Mouse (Mus musculus) midbrain, embryonic 16.5 days (tissue): Measurements from ENCODE around the gene Cyfip2. TPM values are rescaled to one million over a fixed set of nuclear protein-coding genes. Genes with fewer than 3 reads are reported as not detected.

Experiments
- ATAC-seq: fragments of 200-750 bp; cut with Nextera tagmentation; 2 replicates; pipeline ENCODE4 v1.8.0; 2017; ENCODE audit warnings: moderate TSS enrichment
- H3K27ac ChIP-seq: fragments of 300-500 bp; sonication (generic); 2 replicates; pipeline ENCODE4 v1.5.1; 2014; ENCODE audit warnings: mild to moderate bottlenecking, low read length, mixed read lengths
- H3K27me3 ChIP-seq: fragments of 300-500 bp; sonication (generic); 2 replicates; pipeline ENCODE4 v1.6.1; 2014; ENCODE audit warnings: low read depth, low read length, mixed read lengths; ENCODE audit not compliant: control insufficient read depth, insufficient read depth
- H3K36me3 ChIP-seq: fragments of 300-500 bp; sonication (generic); 2 replicates; pipeline ENCODE4 v1.6.1; 2014; ENCODE audit warnings: mild to moderate bottlenecking, low read length, moderate library complexity, mixed read lengths; ENCODE audit not compliant: control insufficient read depth, insufficient read depth
- H3K4me1 ChIP-seq: fragments of 300-500 bp; sonication (generic); 2 replicates; pipeline ENCODE4 v1.6.1; 2014; ENCODE audit warnings: mild to moderate bottlenecking, low read length, mixed read lengths; ENCODE audit not compliant: control insufficient read depth, insufficient read depth
- H3K4me2 ChIP-seq: fragments of 300-500 bp; sonication (generic); 2 replicates; pipeline ENCODE4 v1.6.1; 2014; ENCODE audit warnings: mild to moderate bottlenecking, low read length, mixed read lengths
- H3K4me3 ChIP-seq: fragments of 300-500 bp; sonication (generic); 2 replicates; pipeline ENCODE4 v1.5.1; 2014; ENCODE audit warnings: low read depth, mild to moderate bottlenecking, low read length, moderate library complexity, mixed read lengths
- H3K9ac ChIP-seq: fragments of 300-500 bp; sonication (generic); 2 replicates; pipeline ENCODE4 v1.6.1; 2014; ENCODE audit warnings: low read depth, low read length, mixed read lengths
- H3K9me3 ChIP-seq: fragments of 300-500 bp; sonication (generic); replicated peaks from 2 replicates; pipeline ENCODE4 v1.6.1; 2014; ENCODE audit warnings: mild to moderate bottlenecking, low read length, mixed read lengths; ENCODE audit not compliant: control insufficient read depth, poor library complexity, severe bottlenecking
- WGBS: fragments of 180-500 bp; shearing (Covaris S2); extraction: QIAGEN DNeasy Blood & Tissue Kit; methylation state at CpG from one replicate; pipeline ENCODE4 v1.1.7; 2014; 5-methylcytosine and 5-hydroxymethylcytosine counted together
- polyA plus RNA-seq: library from polyadenylated mRNA; unstranded; fragments of >200 nt; fragmentation: Nextera tagmentation; extraction: Ambion mirVana; gene quantifications from 2 replicates; pipeline ENCODE4 v1.2.1, GENCODE M21; 2015

Gene Cyfip2
- polyA plus RNA-seq, 1 experiment from 2014 or later: 98.9 TPM

GRCm38 (mm10) chr11:46272058-46272681, 40.5 kb downstream of the Cyfip2 start:
- H3K36me3 ChIP-seq: peaks cover 32% of the 10 kb centered on the region
- no peak overlapping the region for H3K27ac ChIP-seq
- no peak for ATAC-seq
- H3K9ac ChIP-seq: no peak overlapping the region
- no peak overlapping the region for H3K4me2 ChIP-seq
- no peaks in the 10 kb centered on the region for H3K4me1 ChIP-seq
- no peaks in the 10 kb centered on the region for H3K27me3 ChIP-seq
- no peak overlapping the region for H3K4me3 ChIP-seq
- 76% methylated on average over 8 of the region's 8 CpGs for WGBS
- H3K9me3 ChIP-seq: no peaks in the 10 kb centered on the region

GRCm38 (mm10) chr11:46269893-46270292, 42.8 kb downstream of the Cyfip2 start:
- H3K27ac ChIP-seq: no peak overlapping the region
- no peaks in the 10 kb centered on the region for H3K27me3 ChIP-seq
- H3K36me3 ChIP-seq: peaks cover 42% of the 10 kb centered on the region
- no peak overlapping the region for H3K4me2 ChIP-seq
- no peaks in the 10 kb centered on the region for H3K9me3 ChIP-seq
- H3K4me1 ChIP-seq: no peaks in the 10 kb centered on the region
- ATAC-seq: no peak
- 72% methylated on average over 3 of the region's 3 CpGs for WGBS
- no peak overlapping the region for H3K9ac ChIP-seq
- no peak overlapping the region for H3K4me3 ChIP-seq

- Histone ChIP-seq H3K9me3 (no peaks in the 10 kb centered on the region), H3K4me2 (no peak overlapping the region), H3K27me3 (no peaks in the 10 kb centered on the region), H3K4me3 (no peak overlapping the region), H3K27ac (no peak overlapping the region), H3K36me3 (peaks cover 41% of the 10 kb centered on the region), H3K9ac (no peak overlapping the region), H3K4me1 (no peaks in the 10 kb centered on the region)
- WGBS: 73% methylated on average over 9 of the region's 9 CpGs
- ATAC-seq: peak; percentile 33; the same call in 1 of the 2 replicates
Observed at GRCm38 (mm10) chr11:46269391-46269790, 43.3 kb downstream of the Cyfip2 start.

GRCm38 (mm10) chr11:46268991-46269390, 43.7 kb downstream of the Cyfip2 start:
- Histone ChIP-seq H3K27me3 (no peaks in the 10 kb centered on the region), H3K27ac (no peak overlapping the region), H3K4me1 (no peaks in the 10 kb centered on the region), H3K4me3 (no peak overlapping the region), H3K9me3 (no peaks in the 10 kb centered on the region), H3K9ac (no peak overlapping the region), H3K4me2 (no peak overlapping the region), H3K36me3 (peaks cover 37% of the 10 kb centered on the region)
- 18% methylated on average over 7 of the region's 7 CpGs for WGBS
- peak; percentile 72 for ATAC-seq

- H3K4me2 ChIP-seq: no peak overlapping the region
- H3K27ac ChIP-seq: no peak overlapping the region
- 90% methylated on average over 11 of the region's 11 CpGs for WGBS
- no peak overlapping the region for H3K9ac ChIP-seq
- no peak overlapping the region for H3K4me3 ChIP-seq
- no peaks in the 10 kb centered on the region for H3K9me3 ChIP-seq
- H3K4me1 ChIP-seq: no peaks in the 10 kb centered on the region
- peaks cover 46% of the 10 kb centered on the region for H3K36me3 ChIP-seq
- H3K27me3 ChIP-seq: no peaks in the 10 kb centered on the region
- ATAC-seq: no peak
Observed at GRCm38 (mm10) chr11:46265031-46265786, 47.5 kb downstream of the Cyfip2 start.

- H3K4me3 ChIP-seq: no peak overlapping the region
- ATAC-seq: no peak
- no peak overlapping the region for H3K4me2 ChIP-seq
- no peak overlapping the region for H3K9ac ChIP-seq
- H3K4me1 ChIP-seq: no peaks in the 10 kb centered on the region
- H3K9me3 ChIP-seq: no peaks in the 10 kb centered on the region
- H3K27me3 ChIP-seq: no peaks in the 10 kb centered on the region
- WGBS: 63% methylated on average over 3 of the region's 3 CpGs
- H3K36me3 ChIP-seq: peaks cover 50% of the 10 kb centered on the region
- no peak overlapping the region for H3K27ac ChIP-seq
Observed at GRCm38 (mm10) chr11:46264584-46264983, 48.1 kb downstream of the Cyfip2 start.

- Histone ChIP-seq H3K4me1 (no peaks in the 10 kb centered on the region), H3K36me3 (peaks cover 46% of the 10 kb centered on the region), H3K9ac (no peak overlapping the region), H3K27ac (no peak overlapping the region), H3K27me3 (no peaks in the 10 kb centered on the region), H3K9me3 (no peaks in the 10 kb centered on the region), H3K4me2 (no peak overlapping the region), H3K4me3 (no peak overlapping the region)
- ATAC-seq: no peak
- 92% methylated on average over 11 of the region's 11 CpGs for WGBS
Observed at GRCm38 (mm10) chr11:46263291-46263690, 49.4 kb downstream of the Cyfip2 start.

GRCm38 (mm10) chr11:46262854-46263253, 49.8 kb downstream of the Cyfip2 start:
- no peak overlapping the region for H3K27ac ChIP-seq
- no peak overlapping the region for H3K4me2 ChIP-seq
- WGBS: 87% methylated on average over 3 of the region's 3 CpGs
- no peak overlapping the region for H3K4me3 ChIP-seq
- no peaks in the 10 kb centered on the region for H3K9me3 ChIP-seq
- no peaks in the 10 kb centered on the region for H3K27me3 ChIP-seq
- no peak overlapping the region for H3K9ac ChIP-seq
- no peaks in the 10 kb centered on the region for H3K4me1 ChIP-seq
- H3K36me3 ChIP-seq: peaks cover 47% of the 10 kb centered on the region
- ATAC-seq: no peak

GRCm38 (mm10) chr11:46258749-46259148, 53.9 kb downstream of the Cyfip2 start:
- H3K36me3 ChIP-seq: peaks cover 53% of the 10 kb centered on the region
- no peak overlapping the region for H3K4me2 ChIP-seq
- H3K27me3 ChIP-seq: no peaks in the 10 kb centered on the region
- no peaks in the 10 kb centered on the region for H3K9me3 ChIP-seq
- H3K9ac ChIP-seq: no peak overlapping the region
- no peak overlapping the region for H3K4me3 ChIP-seq
- no peaks in the 10 kb centered on the region for H3K4me1 ChIP-seq
- ATAC-seq: no peak
- 96% methylated on average over 8 of the region's 8 CpGs for WGBS
- no peak overlapping the region for H3K27ac ChIP-seq
